Mouse (Mus musculus) testis, postnatal 14 days (tissue): ENCODE results near the gene B4gat1.
"Not testable (repeated sequence)": the region's sequence is repeated elsewhere in the genome, so short reads cannot be mapped to it uniquely, and the experiment has no call there.

Source experiments
- DNase-seq: peaks from one replicate; pipeline ENCODE4 v3.0.0; 2021; ENCODE audit warnings: low spot score

The B4gat1 gene

DNA sequence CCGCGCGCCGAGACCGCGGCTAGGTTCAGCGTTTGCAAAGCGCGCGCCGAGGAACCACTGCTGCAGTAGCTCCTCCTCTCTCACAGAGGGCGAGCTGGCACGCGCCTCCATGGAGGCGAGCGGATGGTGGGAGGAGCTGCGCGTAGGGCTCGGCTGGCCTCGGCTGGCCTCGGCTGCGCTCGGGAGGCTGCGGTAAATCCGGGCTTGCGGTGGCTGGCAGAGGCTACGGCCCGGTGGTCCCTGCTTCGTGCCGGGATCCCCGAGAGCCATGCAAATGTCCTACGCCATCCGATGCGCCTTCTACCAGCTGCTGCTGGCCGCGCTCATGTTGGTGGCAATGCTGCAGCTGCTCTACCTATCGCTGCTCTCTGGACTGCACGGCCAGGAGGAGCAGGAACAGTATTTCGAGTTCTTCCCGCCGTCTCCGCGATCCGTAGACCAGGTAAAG, at the start of gene B4gat1, which contains the start of gene AC124502.3:
Gene B4gat1, plus strand, starts transcription at position 118 of the 448 bp plus-strand sequence.
Gene AC124502.3, plus strand, starts transcription at position 183 of the 448 bp plus-strand sequence.
- DNase-seq = peak; percentile 85

DNA sequence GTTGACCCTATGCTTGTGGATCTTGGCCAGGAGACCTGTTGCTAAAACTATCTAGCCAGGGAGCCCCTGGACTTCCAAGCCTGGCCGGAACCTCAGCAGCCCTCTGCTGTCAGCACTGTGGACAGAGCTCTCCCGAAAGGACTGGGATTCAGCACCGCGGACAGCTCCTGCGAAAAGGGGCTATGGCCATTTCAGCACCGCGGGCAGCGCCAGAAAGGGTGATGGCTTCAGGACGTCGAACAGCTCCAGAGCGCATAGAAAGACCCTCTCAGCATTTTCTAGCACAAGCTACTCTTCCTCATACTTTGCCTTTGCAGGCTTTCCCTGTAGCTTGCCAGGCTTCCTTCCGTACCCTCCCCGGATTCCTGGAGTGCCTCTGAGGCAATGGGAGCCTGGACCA, 49.6 kb upstream of the B4gat1 start:
- DNase-seq = peak; percentile 85

DNA sequence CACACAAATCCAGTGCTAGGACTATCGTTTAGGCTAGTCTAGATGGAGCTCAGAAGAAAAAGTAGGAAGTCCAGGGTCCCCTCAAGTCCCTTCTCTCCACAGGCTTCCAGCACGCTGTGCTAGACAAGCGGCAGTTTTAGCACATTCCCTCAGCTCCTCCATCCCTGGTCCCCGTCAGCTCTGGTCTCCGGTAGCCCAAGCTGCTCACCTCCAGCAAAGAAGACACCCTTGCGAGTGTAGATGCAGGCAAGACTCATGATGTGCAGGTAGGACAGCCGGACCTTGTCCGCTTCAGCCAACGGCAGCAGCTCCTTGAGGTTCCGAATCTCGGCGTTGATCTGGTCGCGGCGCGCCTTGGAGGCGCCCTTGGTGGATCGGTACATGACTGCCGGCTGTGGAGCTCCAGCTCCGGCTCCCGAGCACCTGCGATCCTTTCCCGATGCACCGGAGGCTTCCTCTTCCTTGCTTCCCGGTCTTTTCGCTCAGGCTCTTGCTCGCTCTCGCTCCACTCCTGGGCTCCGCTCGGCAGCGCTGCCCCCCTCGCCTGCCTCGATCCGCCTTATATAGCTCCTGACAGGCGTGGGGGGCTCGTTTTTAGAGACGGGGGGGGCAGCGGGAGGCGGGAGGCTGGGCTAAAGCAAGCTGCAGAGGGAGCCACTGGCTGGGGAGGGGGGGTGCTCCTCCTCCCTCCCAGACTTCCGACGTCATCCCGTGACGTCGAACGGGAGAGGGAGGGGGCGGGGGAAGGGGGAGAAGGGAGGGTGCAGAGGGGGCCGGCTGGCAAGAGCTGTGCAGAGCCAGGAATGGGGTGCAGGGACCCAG, 49.0 kb upstream of the B4gat1 start:
- no peak for DNase-seq

DNA sequence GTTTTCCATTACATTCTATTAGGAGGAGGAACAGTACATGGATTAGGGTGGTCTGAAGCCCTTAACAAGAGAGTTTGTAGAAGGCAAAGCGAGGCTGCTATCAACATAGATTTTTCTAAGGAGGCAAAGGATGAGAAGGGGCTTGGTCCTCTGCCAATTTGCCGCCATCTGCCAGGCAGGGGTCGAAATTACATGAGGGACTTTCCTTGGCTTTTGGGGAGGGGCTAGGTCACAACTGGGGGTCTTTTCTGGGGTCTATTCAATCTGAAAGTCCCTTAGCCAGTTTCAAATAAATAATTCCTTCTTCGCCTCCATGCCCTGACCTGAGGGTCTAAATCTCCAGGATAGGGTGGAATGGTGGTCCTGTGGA, 48.4 kb upstream of the B4gat1 start, which contains the start of gene Npas4:
Gene Npas4, minus strand, starts transcription at position 61 of the 370 bp plus-strand sequence.
- no peak for DNase-seq

DNA sequence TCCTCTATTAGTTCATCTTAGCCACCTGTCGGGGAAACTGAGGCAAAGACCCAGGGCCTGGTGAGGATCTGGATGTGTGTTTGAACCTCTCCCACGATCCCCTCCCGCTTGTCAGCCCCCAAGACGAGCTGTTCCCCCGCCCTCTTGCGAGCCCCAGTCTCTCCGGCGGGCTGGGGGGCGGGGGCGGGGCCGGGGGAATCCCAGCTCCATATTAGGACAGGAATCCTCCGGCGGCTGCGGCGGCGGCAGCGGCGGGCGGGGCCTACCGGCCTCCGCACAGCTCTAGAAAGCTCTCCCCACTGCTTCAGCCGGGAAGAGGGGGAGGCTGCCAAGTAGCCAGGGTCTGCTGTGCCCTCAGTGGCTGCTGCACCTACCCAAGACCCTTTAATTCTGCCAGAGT, 47.9 kb upstream of the B4gat1 start:
- DNase-seq = no peak

DNA sequence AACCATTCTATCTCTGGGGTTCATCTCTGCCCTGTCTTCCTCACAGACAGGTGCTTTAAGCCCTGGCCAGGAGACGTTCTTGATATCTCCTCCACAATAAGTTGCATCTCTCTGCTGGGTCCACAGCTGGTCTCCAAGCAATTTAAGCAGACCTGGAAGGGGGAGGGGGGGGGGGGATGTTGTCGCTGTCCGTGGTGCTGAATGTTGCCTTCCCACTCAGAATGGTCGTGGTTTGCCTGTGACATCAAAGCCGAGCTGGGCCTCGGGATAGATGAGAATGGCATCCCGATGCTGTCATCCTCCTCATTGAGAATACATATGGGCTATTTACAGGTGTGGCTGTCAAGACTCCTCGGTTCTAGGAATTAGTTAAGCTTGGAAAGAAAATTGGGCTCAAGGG, 46.3 kb upstream of the B4gat1 start:
- DNase-seq = no peak

DNA sequence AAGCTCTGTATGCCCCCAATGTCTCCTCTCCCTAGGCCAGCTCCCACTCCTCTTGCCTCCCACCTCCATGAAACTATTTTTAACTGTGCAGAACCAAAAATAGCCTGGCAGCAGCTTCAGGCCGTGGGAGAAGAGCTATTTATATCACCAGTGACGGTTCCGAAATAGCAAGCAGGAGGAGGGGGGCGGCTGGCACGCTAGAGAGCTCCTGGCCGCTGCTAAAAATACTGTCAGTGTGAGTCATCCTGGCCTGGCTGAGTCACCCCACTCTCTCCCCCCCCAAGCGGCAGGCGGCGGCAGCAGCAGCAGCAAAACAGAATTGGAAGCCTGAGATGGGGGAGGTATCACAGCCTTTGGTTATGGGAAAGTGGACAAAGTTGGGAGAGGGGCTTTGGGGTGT, 45.7 kb upstream of the B4gat1 start:
- DNase-seq = no peak

DNA sequence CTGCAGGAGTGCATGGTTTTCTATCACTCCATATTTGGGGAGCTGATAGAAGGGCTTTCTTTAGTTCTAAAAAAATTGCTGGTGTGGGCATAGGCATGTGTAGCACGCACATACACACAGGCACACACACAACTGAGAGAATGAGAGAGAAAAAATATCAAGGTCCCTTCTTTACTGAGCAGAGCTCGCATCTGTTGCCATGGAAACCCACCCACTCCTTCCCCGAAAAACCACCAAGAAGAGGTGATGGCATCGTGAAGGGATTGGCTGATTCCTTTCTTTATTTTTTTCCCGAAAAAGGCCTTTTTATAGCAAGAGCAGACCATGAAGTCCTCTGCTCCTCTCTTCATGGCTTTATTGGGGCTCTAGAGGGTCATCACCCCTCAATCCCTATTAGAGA, 44.6 kb upstream of the B4gat1 start:
- no peak for DNase-seq

DNA sequence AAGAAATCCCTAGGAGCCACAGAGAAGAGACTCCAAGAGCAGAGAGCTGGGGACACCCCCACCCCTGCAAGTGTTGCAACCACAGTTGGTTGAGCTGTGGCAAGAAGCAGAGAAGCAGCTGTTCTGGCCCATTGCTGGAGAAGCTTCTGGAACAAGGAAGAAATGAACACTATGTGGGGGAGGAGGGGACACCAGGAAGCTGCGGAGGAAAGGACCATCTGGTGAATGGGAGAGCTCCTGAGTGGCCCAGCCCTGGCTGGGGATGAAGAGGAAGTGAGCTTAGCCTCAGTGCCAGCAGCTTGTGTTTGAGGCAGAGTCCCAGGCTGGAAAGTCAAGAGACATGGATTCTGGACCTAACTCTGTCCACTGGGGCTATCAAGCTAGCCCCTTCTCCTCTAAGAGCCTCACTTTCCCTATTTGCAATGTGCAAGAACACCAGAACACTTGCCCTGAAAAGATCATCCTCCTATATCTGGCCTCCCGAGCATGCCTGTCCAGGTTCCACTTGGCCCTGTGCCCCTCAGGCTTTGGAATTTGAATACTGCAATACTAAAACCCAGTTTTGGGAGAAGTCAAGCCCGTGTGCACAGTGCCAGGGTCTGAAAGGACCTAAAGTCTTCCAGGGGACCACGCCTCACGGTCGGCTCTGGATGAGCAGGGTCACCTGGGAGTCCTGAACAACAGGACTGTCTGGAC, 39.0 kb upstream of the B4gat1 start:
- no peak for DNase-seq

DNA sequence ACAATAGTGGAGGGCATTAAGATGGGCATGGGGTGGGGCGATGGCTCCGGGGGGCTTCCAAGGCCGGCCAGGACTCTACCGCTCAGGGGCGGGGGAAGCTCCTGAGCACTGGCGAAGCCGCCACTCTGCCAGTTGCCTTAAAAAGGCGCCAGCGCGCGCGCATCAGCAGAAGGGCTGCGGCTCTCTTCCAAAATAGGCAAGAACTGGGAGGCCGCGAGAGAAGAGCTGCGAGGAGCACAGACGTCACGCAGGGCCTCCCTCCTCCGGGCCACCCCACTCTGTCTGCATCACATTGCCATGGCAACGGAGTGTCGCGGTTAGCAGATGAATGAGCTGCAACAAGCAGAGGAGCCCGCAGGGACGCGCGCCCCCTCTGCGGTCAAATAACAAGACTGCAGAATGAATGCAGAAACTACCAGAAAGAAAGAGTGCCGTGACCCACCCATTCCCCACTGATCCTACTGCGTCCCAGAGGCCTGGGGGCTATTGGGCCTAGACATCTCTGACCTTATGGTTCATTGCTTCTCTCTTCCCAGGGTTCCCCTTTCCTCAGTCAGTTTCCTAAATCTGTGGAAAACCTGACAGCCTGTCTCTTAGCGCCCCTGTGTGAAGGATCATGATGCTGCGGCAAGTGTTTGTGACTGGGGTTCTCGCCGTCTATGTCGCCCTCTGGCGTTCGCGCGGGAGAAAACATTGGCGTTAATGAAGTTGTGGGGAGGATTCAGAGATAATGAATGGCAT, 36.8 kb upstream of the B4gat1 start:
- DNase-seq = peak; percentile 66

DNA sequence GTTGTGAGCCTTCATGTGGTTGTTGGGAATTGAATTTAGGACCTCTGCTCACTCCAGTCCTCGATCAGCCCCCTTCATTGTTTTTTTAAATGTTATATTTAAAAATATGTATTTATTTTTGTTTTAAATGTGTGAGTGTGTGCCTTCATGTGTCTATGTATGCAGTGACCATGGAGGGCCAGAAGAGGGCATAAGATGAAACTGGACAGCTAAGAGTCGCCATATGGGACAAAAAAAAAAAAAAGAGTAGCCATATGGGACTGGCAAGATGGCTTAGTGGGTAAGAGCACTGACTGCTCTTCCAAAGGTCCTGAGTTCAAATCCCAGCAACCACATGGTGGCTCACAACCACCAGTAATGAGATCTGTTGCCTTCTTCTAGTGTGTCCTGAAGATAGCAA, 35.0 kb upstream of the B4gat1 start:
- not testable (repeated sequence) for DNase-seq

DNA sequence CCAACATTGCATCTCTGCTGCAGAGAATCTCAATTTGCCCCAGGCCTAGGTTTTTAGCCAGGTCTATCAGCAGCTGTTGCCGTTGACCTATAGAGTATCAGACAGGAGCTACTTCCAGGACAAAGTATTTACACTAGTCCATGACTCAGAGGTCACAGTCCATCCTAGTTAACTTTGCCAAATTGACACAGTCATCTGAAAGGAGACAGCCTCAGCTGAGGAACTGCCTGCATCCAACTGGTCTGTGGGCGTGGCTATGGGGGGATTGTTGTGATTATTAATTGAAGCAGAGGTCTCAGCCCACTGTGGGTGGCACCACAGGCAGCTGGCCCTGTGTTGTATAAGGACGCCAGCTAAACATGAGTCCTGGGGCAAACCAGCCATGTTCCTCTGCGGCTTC, 33.7 kb upstream of the B4gat1 start:
- DNase-seq = no peak

DNA sequence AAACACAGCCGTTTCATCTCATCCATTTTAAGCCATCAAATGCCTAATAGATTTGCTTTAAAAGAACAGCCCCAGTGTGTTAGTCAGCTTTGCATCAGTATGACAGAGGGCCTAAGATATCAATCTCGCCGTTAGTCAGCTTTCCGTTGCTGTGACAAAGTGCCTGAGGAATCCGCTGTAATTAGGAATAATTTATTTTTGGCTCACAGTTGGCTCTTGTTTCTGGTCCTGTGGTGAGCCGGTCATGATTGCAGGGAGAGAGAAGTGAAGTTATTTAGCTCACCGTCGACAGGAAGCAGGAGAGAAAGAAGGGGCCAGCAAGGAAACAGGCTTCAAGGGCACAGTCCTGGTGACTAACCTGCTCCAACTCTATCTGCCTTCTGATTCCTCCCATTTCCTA, 25.5 kb upstream of the B4gat1 start:
- DNase-seq = no peak

DNA sequence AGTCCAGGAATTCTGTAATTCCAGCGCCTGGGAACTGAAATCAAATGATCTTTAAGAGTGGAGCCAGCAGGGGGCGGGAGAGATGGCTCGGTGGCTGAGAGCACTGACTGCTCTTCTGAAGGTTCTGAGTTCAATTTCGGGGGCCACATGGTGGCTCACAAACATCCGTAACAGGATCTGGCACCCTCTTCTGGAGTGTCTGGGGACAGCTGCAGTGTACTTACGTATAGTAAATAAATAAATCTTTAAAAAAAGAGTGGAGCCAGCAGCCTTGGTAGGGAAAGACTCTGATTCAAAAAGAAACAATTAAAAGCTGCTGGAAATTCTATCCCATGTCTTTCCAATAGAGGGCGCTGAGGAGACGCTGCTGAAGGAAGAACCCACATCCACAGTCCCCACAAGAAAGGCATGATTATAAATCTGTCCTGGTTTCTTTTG, 23.6 kb upstream of the B4gat1 start:
- no peak for DNase-seq

DNA sequence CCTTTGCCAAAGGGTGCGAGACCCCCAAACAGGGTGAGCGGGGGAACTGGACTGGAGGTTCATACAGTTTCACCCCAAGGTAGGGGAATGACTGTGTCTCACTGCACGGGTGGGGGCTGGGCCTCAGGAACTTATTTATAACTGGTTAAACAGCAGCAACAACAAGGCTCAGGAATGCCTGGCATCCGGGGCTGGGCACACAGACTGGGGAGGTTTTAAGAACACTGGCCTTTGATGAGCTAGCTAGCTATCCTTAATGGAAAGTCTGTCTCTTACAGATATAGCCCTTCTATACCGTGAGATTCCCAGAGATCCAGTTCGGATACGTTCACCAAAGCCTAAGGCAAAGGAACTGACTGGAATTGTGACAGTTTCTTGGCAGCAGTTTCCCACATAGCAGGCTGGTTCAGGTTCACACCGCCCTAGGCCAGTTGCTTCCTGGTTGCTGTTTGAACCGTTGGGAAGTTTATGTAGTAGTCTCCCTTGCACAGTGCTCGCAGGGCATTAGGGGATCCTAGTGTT, 22.3 kb upstream of the B4gat1 start:
- DNase-seq = no peak

DNA sequence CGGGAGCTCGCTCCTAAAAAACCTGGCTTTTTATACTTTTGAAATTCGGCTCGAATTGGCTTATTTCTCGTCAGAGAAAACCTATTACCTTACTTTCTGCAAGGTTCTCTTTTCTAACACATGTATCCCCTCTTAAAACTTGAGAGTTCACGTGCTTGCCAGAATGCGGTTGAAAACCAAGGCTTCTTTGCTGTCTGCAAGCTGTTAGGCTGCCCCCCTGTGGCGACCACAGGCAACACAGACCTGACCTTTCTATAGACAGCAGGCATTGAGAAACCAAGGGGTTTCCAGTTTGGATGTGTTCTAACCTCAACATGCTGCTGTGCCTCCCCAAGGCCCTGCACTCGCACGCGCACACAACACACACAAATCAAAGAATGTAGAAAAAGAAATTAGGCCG, 21.8 kb upstream of the B4gat1 start:
- peak; percentile 65 for DNase-seq

DNA sequence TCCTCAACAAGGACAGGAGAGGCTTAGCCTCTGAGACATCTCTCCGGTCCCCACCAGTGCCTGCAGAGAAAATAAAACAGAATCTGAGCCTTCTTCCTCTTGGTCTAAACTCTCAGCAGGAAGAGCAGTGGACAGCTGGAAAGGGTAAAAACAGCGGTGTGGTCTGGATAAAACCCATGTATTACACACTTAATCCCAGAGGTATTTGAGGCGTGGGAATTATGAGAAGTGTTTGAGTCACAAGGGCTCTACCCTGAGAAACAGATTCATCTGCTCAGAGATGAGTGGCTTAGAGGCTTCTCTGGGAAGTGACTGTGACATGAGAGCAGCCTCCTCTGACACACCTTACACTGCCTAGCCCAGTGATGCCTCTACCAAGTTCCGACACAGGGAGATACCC, 21.0 kb upstream of the B4gat1 start:
- no peak for DNase-seq

DNA sequence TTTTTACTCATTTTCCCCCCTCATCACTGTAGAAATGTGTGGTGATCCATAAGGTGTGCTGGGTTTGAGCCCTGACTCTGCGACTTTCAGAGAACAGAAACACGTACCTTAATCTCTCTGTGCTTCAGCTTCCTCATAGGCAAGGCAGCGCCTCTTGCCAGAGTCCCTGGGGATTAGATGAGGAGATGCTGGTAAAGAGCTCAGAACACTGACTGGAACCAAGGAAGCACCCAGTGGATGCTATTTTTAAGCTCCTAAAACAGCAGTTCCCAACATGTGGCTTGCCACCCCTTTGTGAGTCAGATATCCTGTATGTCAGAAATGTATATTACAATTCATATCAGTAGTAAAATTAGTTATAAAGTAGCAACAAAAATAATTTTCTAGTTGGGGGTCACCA, 20.4 kb upstream of the B4gat1 start:
- DNase-seq = no peak

DNA sequence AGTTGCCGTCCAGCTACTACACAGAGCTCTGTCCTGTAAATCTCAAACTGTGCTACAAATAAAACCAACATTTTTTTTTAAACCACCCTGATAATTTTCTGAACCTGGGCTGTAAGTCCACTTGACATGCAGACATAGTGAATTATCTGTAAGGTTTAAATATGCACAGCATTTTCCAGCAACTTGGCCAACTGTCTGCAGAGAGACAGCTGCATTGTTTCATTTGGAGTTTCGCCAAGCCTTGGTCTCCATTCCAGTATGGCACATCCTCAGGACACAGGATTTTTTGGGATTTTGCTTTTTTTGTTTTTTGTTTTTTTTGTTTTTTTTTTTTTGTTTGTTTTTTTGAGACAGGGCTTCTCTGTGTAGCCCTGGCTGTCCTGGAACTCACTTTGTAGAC, 17.2 kb upstream of the B4gat1 start:
- no peak for DNase-seq

DNA sequence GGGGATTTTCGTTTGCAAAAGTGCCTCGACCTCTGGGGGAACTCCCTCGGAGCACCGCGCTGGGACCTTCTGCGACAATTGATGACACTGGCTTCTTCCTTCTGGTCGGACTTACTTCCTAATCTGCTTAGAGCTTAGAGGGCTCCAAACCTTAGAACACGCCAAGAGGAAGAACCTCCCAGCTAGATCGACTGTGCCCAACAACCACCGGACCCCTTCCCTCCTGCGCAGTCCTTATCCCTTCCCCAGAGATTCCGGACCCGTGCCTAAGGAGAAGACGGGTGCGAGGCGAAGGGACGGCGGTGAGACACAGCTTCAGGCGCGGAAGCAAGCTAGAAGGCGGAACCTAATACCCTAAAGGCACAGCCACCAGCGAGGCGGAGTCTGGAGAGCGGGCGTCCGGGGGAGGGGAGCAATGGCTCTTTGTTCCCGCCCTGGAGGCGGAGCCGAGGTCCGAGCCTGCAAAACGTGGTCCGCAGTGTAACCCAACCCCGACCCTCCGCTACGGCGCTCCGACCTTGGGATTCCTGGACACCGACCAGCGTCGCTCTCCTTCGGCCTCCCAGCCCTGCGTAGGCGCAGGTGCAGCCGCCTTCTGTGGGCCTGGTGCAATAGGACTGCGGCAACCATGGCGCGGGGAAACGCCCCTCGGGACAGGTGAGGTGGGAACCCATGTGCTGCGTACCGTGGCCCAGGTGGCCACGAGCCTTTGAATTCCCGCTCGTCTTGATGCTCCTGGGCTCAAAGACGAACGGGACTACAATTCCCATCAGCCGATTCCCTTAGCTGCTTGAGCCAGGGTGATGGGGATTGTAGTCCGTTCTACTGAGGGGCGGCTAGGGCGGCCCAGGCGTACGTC, 14.8 kb upstream of the B4gat1 start, which contains the start of gene Slc29a2:
Gene Slc29a2, plus strand, starts transcription at position 240 of the 859 bp plus-strand sequence.
- peak; percentile 88 for DNase-seq

DNA sequence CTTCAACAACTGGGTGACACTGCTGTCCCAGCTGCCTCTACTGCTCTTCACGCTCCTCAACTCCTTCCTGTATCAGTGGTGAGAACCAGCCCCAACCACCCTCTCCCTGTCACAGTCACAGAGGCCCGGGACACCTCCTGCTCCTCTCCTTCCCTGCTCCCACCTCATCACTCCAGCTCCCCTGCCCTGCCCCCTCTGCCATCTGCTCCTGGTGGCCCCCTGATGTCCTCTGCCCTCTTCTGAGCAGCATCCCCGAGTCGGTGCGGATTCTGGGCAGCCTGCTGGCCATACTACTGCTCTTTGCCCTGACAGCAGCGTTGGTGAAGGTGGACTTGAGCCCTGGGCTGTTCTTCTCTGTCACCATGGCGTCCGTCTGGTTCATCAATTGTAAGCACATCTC, 12.5 kb upstream of the B4gat1 start:
- no peak for DNase-seq
